ENCODE assay signal across 11 mouse cellular contexts in the genomic region with DNA sequence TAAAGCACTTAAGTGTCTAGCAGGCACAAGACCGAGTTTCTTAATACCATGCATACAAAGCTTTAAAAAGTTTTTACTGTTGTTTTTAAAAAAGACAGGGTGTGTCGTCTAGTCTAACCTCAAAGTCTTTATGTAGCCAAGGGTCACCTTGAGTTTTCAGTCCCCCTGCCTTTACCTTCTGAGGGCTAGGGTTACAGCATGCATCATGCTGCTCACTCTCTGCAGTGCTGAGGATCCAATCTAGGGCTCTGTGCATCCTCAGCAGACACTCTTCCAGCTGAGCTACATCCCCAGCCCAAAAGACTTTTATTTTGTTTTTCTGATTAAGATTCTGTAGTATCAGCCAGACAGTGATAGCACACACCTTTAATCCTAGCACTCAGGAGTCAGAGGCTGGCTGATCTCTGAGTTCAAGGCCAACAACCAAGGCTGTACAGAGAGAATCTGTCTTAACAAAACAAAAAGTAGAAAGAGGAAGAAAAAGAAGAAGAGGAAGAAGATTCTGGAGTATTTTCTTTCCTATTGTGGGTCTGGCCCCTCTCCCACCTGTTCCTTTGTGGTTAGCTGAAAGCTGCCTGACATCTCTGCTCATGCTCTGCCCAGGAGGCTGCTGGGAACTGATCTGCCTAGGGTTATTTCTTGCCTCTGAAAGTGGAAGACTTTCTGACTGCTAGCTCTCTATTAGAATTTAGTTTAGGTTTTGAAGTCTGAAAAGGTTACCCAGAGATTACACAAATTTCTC. TPM values are rescaled to one million over a fixed set of nuclear protein-coding genes. Genes with fewer than 3 reads are reported as not detected.
DNase-seq lines count a peak whose midpoint lies in the region; ATAC-seq and TF ChIP-seq lines count a peak whose summit lies in the region.
"Had no signal": no experiment of that assay in that cellular context is flagged by ENCODE, and none has a peak within 500 bp of the region (broad histone marks: within the 10 kb centered on the region; RNA-seq: fewer than 3 reads in every experiment).

No protein-coding gene starts in this region.

- no peak overlapping the region for H3K4me3 ChIP-seq in layer of hippocampus, adult 2 months
- H3K4me3 ChIP-seq in ES-E14 (ENCODE audit: insufficient read depth in 1 of 2, low read depth in 1 of 2, low read length in 2 of 2, poor library complexity in 1 of 2, severe bottlenecking in 1 of 2) = no peak overlapping the region
- H3K4me3 ChIP-seq: embryonic facial prominence, embryonic 12.5 days; hindbrain, embryonic 12.5 days; neural tube, embryonic 12.5 days had no signal

- in situ Hi-C loops in ES-E14 (cut with MboI; ENCODE audit: low sequenced_read_pairs in 2 of 2, unreplicated experiment in 2 of 2) = no loop called here

- H3K36me3 ChIP-seq in ES-E14 (ENCODE audit: control insufficient read depth, insufficient read depth, low read length, poor library complexity, severe bottlenecking) = peaks cover 3% of the 10 kb centered on the region

- H3K9me3 ChIP-seq in ES-E14 (ENCODE audit: control insufficient read depth, insufficient read depth, low read depth, low read length) = no peaks in the 10 kb centered on the region
- H3K9me3 ChIP-seq: embryonic facial prominence, embryonic 12.5 days; hindbrain, embryonic 12.5 days; neural tube, embryonic 12.5 days had no signal

- DNase-seq in layer of hippocampus, adult 2 months (ENCODE audit: low spot score in 2 of 2) = no peak
- DNase-seq in layer of hippocampus, adult 9-11 months = no peak
- DNase-seq in ES-E14 (ENCODE audit: low read depth, low spot score) = no peak
- DNase-seq in thymus, postnatal 10 days (ENCODE audit: low spot score in 2 of 2) = peak; percentile 37 to 47
- no peak for DNase-seq in adrenal gland, adult 8-10 months
- DNase-seq in embryo, embryonic 11 days = no peak
- DNase-seq: kidney, postnatal 36 days had no signal

- ATAC-seq in common myeloid progenitor, adult 5-6 weeks (replicated peaks; ENCODE audit: low read depth, poor library complexity, severe bottlenecking) = peak; percentile 59

- peak overlapping the region; percentile 88 for H3K27ac ChIP-seq in layer of hippocampus, adult 2 months
- H3K27ac ChIP-seq in ES-E14 (ENCODE audit: insufficient read depth, low read depth, low read length, poor library complexity, severe bottlenecking) = peak overlapping the region; percentile 95; the same call in 1 of the 2 replicates
- H3K27ac ChIP-seq: embryonic facial prominence, embryonic 12.5 days; hindbrain, embryonic 12.5 days; neural tube, embryonic 12.5 days had no signal

- H3K4me1 ChIP-seq in ES-E14 (ENCODE audit: control insufficient read depth in 2 of 2, insufficient read depth in 2 of 2, low read length in 2 of 2, poor library complexity in 1 of 2) = peaks cover 23 to 25% of the 10 kb centered on the region in 2 experiments
- H3K4me1 ChIP-seq: embryonic facial prominence, embryonic 12.5 days; hindbrain, embryonic 12.5 days; neural tube, embryonic 12.5 days had no signal

- no peak for TF ChIP-seq CTCF in layer of hippocampus, adult 2 months (conservative IDR thresholded peaks at IDR 0.05)

- peak overlapping the region; percentile 28; the same call in 1 of the 2 replicates for H3K9ac ChIP-seq in ES-E14 (ENCODE audit: insufficient read depth, low read depth, low read length, poor library complexity, severe bottlenecking)
- H3K9ac ChIP-seq: embryonic facial prominence, embryonic 12.5 days; hindbrain, embryonic 12.5 days; neural tube, embryonic 12.5 days had no signal

TF ChIP-seq in ES-E14, 5 proteins besides CTCF, POLR2A, EP300 and RAD21:
- no peak for TF ChIP-seq ZC3H11A (IDR thresholded peaks at IDR 0.05; ENCODE audit: borderline replicate concordance, low read depth, low read length)
- no peak for TF ChIP-seq HCFC1 (IDR thresholded peaks at IDR 0.05; ENCODE audit: borderline replicate concordance, insufficient read depth, low read length)
- no peak for TF ChIP-seq MAFK (IDR thresholded peaks at IDR 0.05; ENCODE audit: insufficient read depth, low read depth, low read length)
- TF ChIP-seq CHD2 (IDR thresholded peaks at IDR 0.05; ENCODE audit: low read depth, low read length) = no peak
- TF ChIP-seq ZNF384 (IDR thresholded peaks at IDR 0.05; ENCODE audit: low read depth, low read length) = no peak
TF ChIP-seq in ES-E14: peak in this region for 0.

RNA-seq across cellular contexts. Expression of a gene that starts 8.0 kb away (rescaled TPM):
- 10 to 100 TPM; 49.4 to 50.4 TPM for total RNA-seq in layer of hippocampus, adult 2 months (2021)
- total RNA-seq in ES-E14 (2012; rRNA removed) = 12.2 and 13.8 TPM in 2 replicates
- total RNA-seq in common myeloid progenitor, adult 5-6 weeks (2017) = 24.0 and 36.3 TPM in 2 replicates
- 10 to 100 TPM; 46.2 to 62.5 (median 53.6) TPM for total RNA-seq in adrenal gland, adult 8-10 months (2022)

RNA-seq across cellular contexts. Expression of a gene that starts 27.5 kb away (rescaled TPM):
- 10 to 100 TPM; 16.5 to 19.9 TPM for total RNA-seq in layer of hippocampus, adult 2 months (2021)
- total RNA-seq in ES-E14 (2012; rRNA removed) = 62.8 and 62.9 TPM in 2 replicates
- total RNA-seq in common myeloid progenitor, adult 5-6 weeks (2017) = 19.5 and 22.3 TPM in 2 replicates
- total RNA-seq in adrenal gland, adult 8-10 months (2022) = 100 to 1,000 TPM; 151 to 208 (median 180) TPM

RNA-seq across cellular contexts. Expression of a gene that starts 34.9 kb away (rescaled TPM):
- 100 to 1,000 TPM; 269 to 283 TPM for total RNA-seq in layer of hippocampus, adult 2 months (2021)
- total RNA-seq in ES-E14 (2012; rRNA removed) = 31.3 and 40.3 TPM in 2 replicates
- 74.6 and 76.9 TPM in 2 replicates for total RNA-seq in common myeloid progenitor, adult 5-6 weeks (2017)
- total RNA-seq in adrenal gland, adult 8-10 months (2022) = 100 to 1,000 TPM; 172 to 186 (median 176) TPM

RNA-seq across cellular contexts. Expression of a gene that starts 56.3 kb away (rescaled TPM):
- total RNA-seq in layer of hippocampus, adult 2 months (2021) = 100 to 1,000 TPM; 123 to 136 TPM
- total RNA-seq in ES-E14 (2012; rRNA removed) = 68.1 and 71.3 TPM in 2 replicates
- 38.9 and 51.4 TPM in 2 replicates for total RNA-seq in common myeloid progenitor, adult 5-6 weeks (2017)
- total RNA-seq in adrenal gland, adult 8-10 months (2022) = 100 to 1,000 TPM; 115 to 125 (median 117) TPM

Comparison
In these comparisons a context has a peak if more than half of its experiments do, and no peak if none do; other contexts are left out.
1. DNase-seq: peak in thymus, postnatal 10 days (2 of 2); none in layer of hippocampus, adult 2 months (0 of 2), layer of hippocampus, adult 9-11 months (single experiment), ES-E14 (single experiment), adrenal gland, adult 8-10 months (single experiment) and embryo, embryonic 11 days (single experiment).